Mouse (Mus musculus) testis, adult 2 months (tissue): ENCODE measurements around the gene Gm37240.

Source experiments
- CTCF ChIP-seq: fragments of 200-500 bp; IDR thresholded peaks from 2 replicates; pipeline ENCODE4 v1.5.1; 2012; ENCODE audit warnings: low read depth, mild to moderate bottlenecking, inconsistent platforms, low read length, moderate library complexity; ENCODE audit not compliant: control insufficient read depth, insufficient read depth, insufficient replicate concordance
- POLR2A ChIP-seq: fragments of 200-500 bp; IDR thresholded peaks from 2 replicates; pipeline ENCODE4 v1.6.1; 2012; ENCODE audit warnings: low read depth, mild to moderate bottlenecking, inconsistent platforms, low read length, moderate library complexity; ENCODE audit not compliant: control insufficient read depth

DNA sequence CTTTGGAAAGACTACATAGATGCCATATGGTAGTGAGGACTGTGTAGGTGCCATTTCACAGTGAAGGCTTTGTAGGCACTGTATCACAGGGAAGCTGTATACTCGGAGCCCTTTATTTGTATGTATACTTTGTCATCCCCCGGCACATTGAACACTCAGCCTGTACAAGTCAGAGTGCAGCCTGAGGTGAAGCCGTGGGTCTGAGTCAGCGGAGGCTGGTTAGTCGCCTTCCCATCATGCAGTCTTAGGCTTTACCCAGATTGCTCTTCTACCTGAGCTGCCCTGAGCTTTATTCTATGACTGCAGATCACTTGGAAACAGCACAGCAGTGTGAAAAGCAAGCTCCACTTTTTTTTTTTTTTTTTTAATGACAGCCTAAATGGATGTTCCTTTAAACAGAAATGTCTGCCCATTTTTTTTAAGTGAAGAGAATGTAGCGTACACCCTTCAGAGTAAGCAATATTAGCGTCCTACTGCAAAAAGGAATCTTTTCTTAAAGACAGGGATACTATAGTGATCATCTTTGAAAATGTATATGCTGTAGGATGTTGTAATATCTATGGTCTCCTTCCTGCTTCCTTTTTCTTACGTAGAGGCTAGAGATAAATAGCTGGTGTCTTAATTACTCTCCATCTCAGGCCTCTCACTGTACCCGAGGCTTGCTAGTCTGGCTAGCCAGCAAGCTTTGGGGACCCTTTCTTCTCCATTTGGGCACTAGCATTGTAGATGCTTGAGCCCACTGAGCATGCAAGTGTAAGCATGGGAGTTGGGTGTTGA, 969.2 kb downstream of the Gm37240 start:
- TF ChIP-seq POLR2A, result no peak
- no peak for TF ChIP-seq CTCF
